Mouse (Mus musculus) ovary, adult 18-20 months (tissue): ENCODE data around the gene Adamts3.

Experiments
- DNase-seq: peaks from one replicate; pipeline ENCODE4 v3.0.0; 2022; ENCODE audit warnings: low spot score, mixed read lengths

Gene Adamts3

DNA sequence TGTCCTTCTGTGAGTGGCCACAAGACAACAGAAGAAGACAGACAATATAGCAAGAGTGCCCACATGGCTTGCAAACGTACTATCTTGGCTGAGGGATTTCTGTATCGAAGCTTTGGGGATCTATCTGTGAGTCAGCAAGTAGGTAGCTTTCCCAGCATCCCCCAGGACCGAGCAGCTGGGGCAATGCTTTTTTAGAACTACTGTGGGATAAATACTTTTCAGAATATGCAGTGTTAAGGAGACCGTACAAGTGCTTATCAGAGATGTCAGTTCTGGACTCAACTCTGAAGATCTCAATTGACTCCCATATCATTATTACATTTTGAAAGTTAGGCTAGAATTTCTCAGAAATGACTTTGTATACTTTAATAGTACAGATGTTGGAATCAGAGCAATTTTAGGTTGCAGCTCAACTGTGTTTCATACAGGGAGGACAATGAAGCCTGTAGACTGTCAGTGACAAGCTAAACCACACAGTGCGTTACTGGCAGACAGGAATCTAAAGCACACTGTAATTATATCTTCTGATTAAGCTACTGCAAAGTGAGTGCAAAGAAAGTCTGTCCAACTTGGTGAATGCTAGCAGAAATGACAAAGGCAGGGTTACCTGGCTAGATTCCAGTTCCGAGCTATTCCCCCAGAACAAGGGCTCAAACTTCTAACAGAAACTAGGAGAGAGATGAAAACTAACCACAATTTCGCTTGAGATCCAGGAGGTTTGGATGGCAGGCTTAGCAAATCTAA lies 171.8 kb downstream of the Adamts3 start:
- DNase-seq, result no peak

DNA sequence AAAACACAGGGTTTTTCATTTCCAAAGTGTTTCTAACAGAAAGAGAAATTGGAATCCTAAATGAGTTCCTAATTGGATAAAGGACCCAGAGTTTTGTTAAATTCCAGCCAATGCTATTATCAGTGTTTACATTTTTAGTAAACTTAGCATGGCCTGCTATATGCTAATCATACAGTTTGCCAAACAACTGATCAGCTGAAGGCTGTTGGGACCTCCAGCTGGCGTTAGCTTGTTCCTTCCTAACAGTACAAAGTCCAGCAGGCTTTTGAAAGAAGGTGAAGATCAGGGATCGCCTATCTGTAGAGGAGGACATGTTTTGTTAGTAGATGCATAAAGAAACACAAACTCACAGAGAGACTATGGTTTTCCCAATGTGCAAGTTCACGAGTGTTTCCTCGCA lies 173.7 kb downstream of the Adamts3 start:
- no peak for DNase-seq

DNA sequence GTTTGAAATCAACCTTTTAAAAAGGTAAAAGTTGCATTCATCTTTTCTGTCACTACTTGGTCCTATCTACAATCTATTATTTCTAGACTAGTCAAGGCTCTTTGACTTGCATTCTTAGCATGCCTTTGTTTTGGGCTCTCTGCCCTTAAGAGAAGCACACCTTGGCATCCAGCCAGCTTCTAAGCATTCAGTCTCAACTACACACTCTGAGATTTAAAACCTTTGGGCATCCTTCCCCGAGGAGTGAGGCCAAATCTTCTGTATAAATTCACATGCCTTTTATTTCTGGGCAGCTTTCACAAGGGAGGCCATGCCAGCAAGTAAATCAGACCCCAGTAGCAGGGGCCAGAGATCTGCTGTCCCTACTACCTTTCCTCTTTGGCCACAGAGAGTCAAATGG lies 178.9 kb downstream of the Adamts3 start:
- peak; percentile 33 for DNase-seq

DNA sequence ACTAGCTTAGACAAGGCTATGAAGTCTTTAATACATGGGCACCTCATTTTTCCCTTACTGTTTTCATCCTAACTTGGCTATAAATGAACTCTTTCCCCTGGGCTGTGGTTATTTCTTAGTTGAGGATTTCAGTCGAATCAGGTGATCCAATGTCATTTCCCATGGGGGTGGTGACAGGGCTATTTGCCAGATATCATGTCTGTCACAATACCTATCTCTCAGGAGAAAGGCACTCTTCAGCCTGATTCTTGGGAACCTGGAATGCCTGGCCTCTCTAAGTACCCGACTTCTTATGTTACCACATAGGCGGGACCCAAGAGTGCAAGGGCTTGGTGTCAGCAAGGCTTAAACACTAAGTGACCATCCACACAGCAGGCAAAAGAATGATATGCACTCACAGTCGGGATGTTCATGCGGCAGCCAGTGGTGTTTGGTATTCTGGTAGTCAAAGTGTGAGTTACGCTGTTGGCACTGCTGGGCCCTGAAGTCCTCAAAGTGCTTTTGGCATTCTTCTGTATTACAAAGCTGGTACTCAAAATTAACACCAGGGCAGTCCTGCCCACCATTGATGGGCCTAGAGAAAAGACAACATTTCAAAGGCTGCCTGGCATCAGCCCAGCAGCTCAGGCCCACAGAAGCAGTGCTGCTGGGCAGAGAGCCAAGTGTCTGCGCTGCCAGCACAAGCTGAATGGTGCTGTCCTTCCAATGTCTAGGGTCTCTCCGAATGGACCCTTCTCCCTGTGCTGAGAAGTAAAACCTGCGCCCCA lies 181.7 kb downstream of the Adamts3 start:
- DNase-seq, result peak; percentile 24

DNA sequence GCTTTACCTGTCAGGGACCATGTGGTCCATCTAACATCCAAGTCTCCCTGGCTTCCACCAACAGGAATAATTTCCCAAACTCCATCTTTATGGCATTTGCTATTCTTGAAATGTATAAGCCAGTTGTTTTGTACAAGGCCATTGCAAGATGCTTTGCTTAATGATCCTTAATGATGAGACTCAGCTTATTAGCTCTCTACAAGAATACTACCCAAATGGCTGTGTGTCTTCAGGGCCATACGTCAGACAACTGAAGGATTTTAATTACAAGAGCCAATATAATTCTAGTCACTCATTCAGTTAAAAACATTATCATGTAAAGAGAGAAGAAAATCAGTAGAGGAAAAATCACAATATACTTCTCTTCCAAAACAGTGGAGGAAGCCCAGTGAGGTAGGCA lies 195.3 kb downstream of the Adamts3 start:
- DNase-seq, result no peak

DNA sequence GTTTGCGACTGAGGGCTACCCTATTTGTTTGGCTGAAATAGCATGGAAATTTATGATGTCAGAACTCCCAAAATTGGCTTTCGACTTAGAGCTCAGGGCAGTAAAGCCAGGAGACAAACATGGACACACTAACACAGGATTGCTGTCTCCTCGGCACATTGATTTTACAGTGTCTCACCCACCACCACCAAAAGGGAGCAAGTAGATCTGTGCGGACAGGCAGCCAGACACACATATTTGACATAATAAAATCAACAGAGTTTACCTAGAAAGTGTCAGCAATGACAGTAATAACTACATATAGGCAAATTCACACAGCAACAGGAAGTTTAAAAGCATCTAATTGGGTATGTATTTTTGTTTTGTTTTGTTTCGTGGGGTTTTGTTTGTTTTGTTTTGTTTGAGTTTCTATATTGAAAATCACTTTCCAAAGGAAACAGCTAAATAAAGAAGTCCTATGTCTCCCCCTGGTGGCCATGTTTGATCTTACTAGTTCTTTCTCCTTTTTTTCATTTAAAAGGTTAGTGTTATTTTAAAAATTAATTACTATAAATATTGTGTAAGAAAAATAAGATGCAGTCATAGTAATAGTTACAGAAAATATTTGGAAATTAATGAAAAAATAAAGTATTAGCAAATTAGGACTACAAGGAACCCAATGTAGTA lies 203.1 kb downstream of the Adamts3 start:
- no peak for DNase-seq

DNA sequence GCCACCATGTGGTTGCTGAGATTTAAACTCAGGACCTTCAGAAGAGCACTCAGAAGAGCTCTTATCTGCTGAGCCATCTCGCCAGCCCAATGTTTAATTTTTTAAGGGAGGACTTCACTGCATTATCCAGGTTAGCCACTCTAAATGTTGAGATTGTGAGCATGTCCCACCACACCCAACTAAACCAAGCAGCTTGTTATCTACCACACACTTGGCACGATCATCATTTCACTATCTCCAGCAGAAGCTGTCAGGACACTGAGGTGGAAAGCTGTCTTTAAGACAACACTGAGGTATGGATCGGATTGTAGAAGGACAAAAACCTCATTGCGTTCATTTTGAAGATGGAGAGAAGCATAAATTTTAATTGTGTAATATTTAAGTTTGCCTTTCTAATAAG lies 205.0 kb downstream of the Adamts3 start:
- DNase-seq, result no peak

DNA sequence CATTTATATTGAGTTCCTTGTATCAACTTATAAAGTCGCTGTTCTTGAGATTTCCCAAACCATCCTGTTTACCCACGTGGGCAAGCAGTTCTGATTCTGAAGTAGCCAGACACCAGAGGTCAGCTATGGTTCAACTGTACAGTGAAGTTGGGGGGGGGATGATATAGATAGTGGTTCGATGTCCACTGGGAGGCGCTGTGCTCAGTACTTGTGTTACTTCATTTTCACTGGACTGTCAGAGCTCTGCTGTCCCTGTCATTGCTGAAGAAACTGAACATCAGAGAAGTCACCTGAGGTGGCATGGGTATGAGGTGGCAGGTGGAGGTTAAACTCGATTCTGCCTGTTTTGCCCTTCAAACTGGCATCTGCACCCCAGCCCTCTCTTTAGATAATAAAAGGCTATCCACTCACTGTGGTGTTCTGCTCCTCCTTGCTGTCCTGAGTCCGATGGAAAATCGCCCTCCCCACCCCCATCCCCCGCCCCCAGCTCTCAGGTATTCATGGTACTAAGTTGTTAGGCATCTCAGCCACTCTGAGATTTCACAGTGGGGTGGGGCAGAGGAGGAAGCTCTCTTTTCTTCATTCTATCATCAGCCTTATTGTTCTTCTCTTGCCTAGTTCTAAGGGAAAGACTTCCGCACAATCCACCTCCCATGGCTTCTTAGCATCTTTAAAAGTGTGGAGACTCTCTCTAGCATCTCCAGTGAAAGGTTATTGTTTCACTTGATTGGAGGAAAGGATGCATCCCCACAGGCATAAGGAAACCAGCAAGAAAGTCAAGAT lies 208.9 kb downstream of the Adamts3 start:
- DNase-seq, result no peak

DNA sequence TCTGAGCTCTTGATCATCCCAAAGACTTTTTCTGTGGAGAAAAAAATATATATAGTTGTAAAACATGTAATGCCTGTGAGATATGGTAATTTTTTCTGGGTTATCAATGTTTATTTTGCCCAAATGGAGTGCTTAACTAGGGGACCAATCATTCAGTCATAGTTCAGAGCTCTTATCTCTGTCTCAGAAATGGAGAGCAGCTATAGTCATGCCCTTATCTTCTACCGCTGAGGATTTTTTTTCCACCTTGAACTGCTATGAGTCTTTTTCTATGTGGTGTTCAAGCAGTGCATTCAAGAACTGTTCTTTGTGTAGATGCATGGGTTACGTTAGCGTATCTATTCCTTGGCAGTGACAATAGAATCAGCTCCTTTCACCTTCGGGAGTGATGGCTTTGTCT lies 210.2 kb downstream of the Adamts3 start:
- DNase-seq, result no peak

DNA sequence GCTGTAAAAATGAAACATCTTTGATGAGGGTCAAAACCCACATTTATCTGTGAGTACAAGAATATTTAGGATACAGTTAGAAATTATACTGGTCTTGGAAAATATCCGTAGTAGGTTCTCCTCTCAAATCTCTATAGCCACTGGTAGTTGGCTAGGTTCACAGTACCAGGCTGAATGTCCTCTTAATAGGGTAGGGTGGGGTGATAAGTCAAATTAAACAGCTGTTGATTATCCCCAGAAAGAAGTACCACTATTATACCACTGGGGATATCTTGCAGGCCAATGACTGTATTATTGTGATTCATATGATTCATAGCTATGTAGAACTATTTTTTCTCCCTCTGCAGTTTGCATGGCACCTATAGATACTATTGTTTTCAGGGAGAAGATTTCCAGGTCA lies 228.8 kb downstream of the Adamts3 start:
- no peak for DNase-seq

DNA sequence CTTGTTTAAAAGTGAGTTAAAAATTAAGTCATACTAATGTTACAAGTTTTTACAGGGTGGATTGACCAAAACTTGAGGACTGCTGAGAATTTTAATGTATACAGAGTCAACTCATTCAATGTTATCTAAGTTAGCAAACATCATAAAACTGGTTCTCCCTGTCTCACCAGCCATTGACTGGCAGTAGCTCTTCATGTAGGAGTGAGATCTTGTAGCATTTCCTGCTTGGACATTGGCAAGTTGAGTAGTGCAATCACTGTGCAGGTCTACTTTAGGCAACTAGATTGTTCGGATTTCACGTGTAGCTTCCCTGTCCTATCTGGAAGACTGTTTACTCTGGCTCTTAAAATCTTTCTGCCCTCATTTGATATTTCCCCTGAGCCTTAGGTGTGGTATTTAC lies 229.3 kb downstream of the Adamts3 start:
- no peak for DNase-seq

DNA sequence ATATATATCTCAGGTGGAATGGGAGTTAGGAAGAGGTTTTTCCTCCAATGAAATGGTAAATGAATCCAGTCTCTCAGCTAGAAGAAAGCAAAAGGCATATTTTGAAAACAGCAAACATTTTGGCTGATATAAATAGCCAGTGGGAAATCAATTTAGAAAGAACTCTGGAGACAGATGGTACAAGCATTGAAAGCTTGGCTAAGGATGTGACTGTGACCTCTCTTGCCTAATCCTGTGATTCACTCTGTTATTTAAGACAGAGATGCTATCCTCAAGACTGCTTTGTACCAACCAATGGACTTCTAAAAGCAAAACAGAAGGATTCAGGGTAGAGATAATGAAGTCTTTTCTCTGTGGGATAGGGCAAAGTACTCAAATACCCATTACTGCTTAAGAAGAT lies 236.2 kb downstream of the Adamts3 start:
- DNase-seq, result no peak

DNA sequence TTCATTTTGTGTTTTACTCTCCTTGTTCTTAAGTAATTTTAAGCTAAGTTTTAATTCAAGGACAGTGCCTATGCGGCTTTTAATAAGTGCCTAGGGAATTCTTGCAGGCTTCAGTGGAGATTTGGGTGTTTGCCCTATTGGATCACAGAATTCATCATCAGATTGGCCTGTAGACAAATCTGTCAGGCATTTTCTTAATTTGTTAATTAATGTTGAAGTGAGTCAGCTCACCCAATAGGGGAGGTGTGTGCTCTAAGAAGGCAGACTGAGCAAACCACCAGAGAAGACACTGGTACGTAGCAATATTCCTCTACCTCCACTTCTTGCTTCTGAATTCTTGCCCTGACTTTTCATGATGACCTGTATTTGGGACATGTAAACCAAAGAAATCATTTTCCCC lies 247.7 kb downstream of the Adamts3 start:
- DNase-seq, result no peak

DNA sequence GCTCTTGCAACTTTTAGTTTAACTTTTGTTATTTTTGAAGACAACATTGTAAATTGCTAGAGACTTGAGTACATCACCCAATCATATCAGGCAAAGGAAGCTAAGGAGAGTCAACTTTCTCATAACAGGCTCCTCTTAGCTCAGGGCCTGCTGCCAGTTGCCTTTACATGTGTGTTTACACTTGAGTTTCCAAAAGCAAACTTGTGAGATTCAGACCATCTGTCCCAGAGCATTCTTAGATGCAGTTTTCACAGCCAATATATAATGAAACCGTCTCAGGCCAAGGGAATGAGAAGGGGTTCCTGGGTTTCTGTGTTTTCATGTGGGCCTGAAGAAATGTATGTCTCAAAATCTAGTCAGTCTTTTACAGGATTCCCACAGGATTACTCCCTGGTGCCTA lies 251.5 kb downstream of the Adamts3 start:
- no peak for DNase-seq
